Mouse (Mus musculus) stomach, embryonic 16.5 days (tissue): Measurements from ENCODE around the gene Jazf1. TPM values are rescaled to one million over a fixed set of nuclear protein-coding genes. Genes with fewer than 3 reads are reported as not detected.

ENCODE experiments used
- polyA plus RNA-seq: library from polyadenylated mRNA; unstranded; fragments of >200 nt; fragmentation: Nextera tagmentation; extraction: Ambion mirVana; gene quantifications from 2 replicates; pipeline ENCODE4 v1.2.1, GENCODE M21; 2015

Gene Jazf1
- polyA plus RNA-seq, 1 experiment from 2014 or later: 8.3 TPM

Other genes with a start within 250 kb of the Jazf1 start
- 10.0 and 13.0 TPM in 2 replicates for gene Creb5, start 218.6 kb upstream of the Jazf1 start, polyA plus RNA-seq